Mouse (Mus musculus) cerebellum, adult 11-12 months (tissue): ENCODE results near the gene 1700011L22Rik.

Experiments
- DNase-seq: peaks from one replicate; pipeline ENCODE4 v3.0.0; 2022

The 1700011L22Rik gene

GRCm38 (mm10) chr8:79248470-79248869, at the start of gene 1700011L22Rik:
Gene 1700011L22Rik (minus strand): TSS chr8:79248570.
- no peak for DNase-seq

- peak; percentile 23 for DNase-seq
Observed at GRCm38 (mm10) chr8:79297763-79298162, 49.4 kb upstream of the 1700011L22Rik start.

GRCm38 (mm10) chr8:79295276-79296105, 47.1 kb upstream of the 1700011L22Rik start:
- no peak for DNase-seq

GRCm38 (mm10) chr8:79294610-79295275, 46.4 kb upstream of the 1700011L22Rik start, which contains the start of gene Mmaa:
Gene Mmaa (minus strand): TSS chr8:79294937.
- DNase-seq, result peak; percentile 97

GRCm38 (mm10) chr8:79293841-79294240, 45.5 kb upstream of the 1700011L22Rik start:
- no peak for DNase-seq

- no peak for DNase-seq
Observed at GRCm38 (mm10) chr8:79292712-79293264, 44.4 kb upstream of the 1700011L22Rik start.

- no peak for DNase-seq
Observed at GRCm38 (mm10) chr8:79289592-79289991, 41.2 kb upstream of the 1700011L22Rik start.

GRCm38 (mm10) chr8:79288681-79289080, 40.3 kb upstream of the 1700011L22Rik start:
- DNase-seq, result no peak

- DNase-seq, result no peak
Observed at GRCm38 (mm10) chr8:79288250-79288649, 39.9 kb upstream of the 1700011L22Rik start.

- no peak for DNase-seq
Observed at GRCm38 (mm10) chr8:79286424-79286823, 38.1 kb upstream of the 1700011L22Rik start.

GRCm38 (mm10) chr8:79284626-79285025, 36.3 kb upstream of the 1700011L22Rik start:
- DNase-seq, result no peak

GRCm38 (mm10) chr8:79281376-79281890, 33.1 kb upstream of the 1700011L22Rik start:
- DNase-seq, result no peak

- DNase-seq, result no peak
Observed at GRCm38 (mm10) chr8:79277264-79277870, 29.0 kb upstream of the 1700011L22Rik start.

- DNase-seq, result no peak
Observed at GRCm38 (mm10) chr8:79274940-79275339, 26.6 kb upstream of the 1700011L22Rik start.

- DNase-seq, result no peak
Observed at GRCm38 (mm10) chr8:79273776-79274175, 25.4 kb upstream of the 1700011L22Rik start.

GRCm38 (mm10) chr8:79272676-79273075, 24.3 kb upstream of the 1700011L22Rik start:
- no peak for DNase-seq

- no peak for DNase-seq
Observed at GRCm38 (mm10) chr8:79268921-79269320, 20.6 kb upstream of the 1700011L22Rik start.

- DNase-seq, result no peak
Observed at GRCm38 (mm10) chr8:79261920-79262319, 13.6 kb upstream of the 1700011L22Rik start.

- DNase-seq, result no peak
Observed at GRCm38 (mm10) chr8:79256076-79256705, 7.8 kb upstream of the 1700011L22Rik start.

GRCm38 (mm10) chr8:79253742-79254141, 5.4 kb upstream of the 1700011L22Rik start:
- DNase-seq, result no peak

GRCm38 (mm10) chr8:79243422-79243821, 4.9 kb downstream of the 1700011L22Rik start:
- no peak for DNase-seq

- DNase-seq, result no peak
Observed at GRCm38 (mm10) chr8:79239996-79240395, 8.4 kb downstream of the 1700011L22Rik start.
